Mouse (Mus musculus): ENCODE results near the gene Mfsd13b. TPM values are rescaled to one million over a fixed set of nuclear protein-coding genes. Genes with fewer than 3 reads are reported as not detected.
A peak's percentile ranks its signal among the peaks of the same experiment; 100 is the strongest.
"Not testable (repeated sequence)": the region's sequence is repeated elsewhere in the genome, so short reads cannot be mapped to it uniquely, and the experiment has no call there.

Gene Mfsd13b
- total RNA-seq, 2 experiments from 2014 or later = not detected

GRCm38 (mm10) chr7:120991191-120991590, 8.9 kb downstream of the Mfsd13b start:
- no peak for DNase-seq

GRCm38 (mm10) chr7:120999021-120999530, 16.8 kb downstream of the Mfsd13b start:
- DNase-seq = no peak

GRCm38 (mm10) chr7:121000065-121000822, 17.9 kb downstream of the Mfsd13b start:
- no peak for DNase-seq

- DNase-seq = no peak
Measured at GRCm38 (mm10) chr7:121001879-121002278, 19.6 kb downstream of the Mfsd13b start.

GRCm38 (mm10) chr7:121002407-121002928, 20.2 kb downstream of the Mfsd13b start:
- DNase-seq = no peak

- DNase-seq = no peak
Measured at GRCm38 (mm10) chr7:121003793-121004418, 21.6 kb downstream of the Mfsd13b start.

- DNase-seq = no peak
Measured at GRCm38 (mm10) chr7:121011794-121012689, 29.7 kb downstream of the Mfsd13b start.

GRCm38 (mm10) chr7:121014486-121014885, 32.2 kb downstream of the Mfsd13b start:
- no peak for DNase-seq

GRCm38 (mm10) chr7:121018778-121019177, 36.5 kb downstream of the Mfsd13b start:
- DNase-seq = no peak

GRCm38 (mm10) chr7:121020277-121020676, 38.0 kb downstream of the Mfsd13b start:
- DNase-seq = peak; percentile 23

GRCm38 (mm10) chr7:121025221-121026008, 43.1 kb downstream of the Mfsd13b start:
- no peak for DNase-seq

GRCm38 (mm10) chr7:121026300-121026699, 44.0 kb downstream of the Mfsd13b start:
- DNase-seq = no peak

- DNase-seq = not testable (repeated sequence)
Measured at GRCm38 (mm10) chr7:121029947-121030346, 47.6 kb downstream of the Mfsd13b start.

GRCm38 (mm10) chr7:121033856-121034652, 51.7 kb downstream of the Mfsd13b start, which contains the start of gene Mettl9:
Gene Mettl9, plus strand, starts transcription at chr7:121034445.
- DNase-seq = peak; percentile 98

- no peak for DNase-seq
Measured at GRCm38 (mm10) chr7:121034701-121035141, 52.4 kb downstream of the Mfsd13b start.

- DNase-seq = peak; percentile 47
Measured at GRCm38 (mm10) chr7:121035161-121035721, 52.9 kb downstream of the Mfsd13b start.

GRCm38 (mm10) chr7:121040595-121040994, 58.3 kb downstream of the Mfsd13b start:
- no peak for DNase-seq

GRCm38 (mm10) chr7:121041989-121042388, 59.7 kb downstream of the Mfsd13b start:
- DNase-seq = no peak

- no peak for DNase-seq
Measured at GRCm38 (mm10) chr7:121043004-121043403, 60.7 kb downstream of the Mfsd13b start.

GRCm38 (mm10) chr7:121043510-121043909, 61.2 kb downstream of the Mfsd13b start:
- no peak for DNase-seq

Measured in heart, postnatal 4 days (tissue).